Mouse (Mus musculus) fibroblast of lung, adult 2 months (primary cell): Measurements from ENCODE around the gene Rasgef1a.
A peak's percentile ranks its signal among the peaks of the same experiment; 100 is the strongest.

Source experiments
- DNase-seq: peaks from one replicate; pipeline ENCODE4 v3.0.0-alpha.2; 2011; ENCODE audit warnings: low read depth

Gene Rasgef1a

DNA sequence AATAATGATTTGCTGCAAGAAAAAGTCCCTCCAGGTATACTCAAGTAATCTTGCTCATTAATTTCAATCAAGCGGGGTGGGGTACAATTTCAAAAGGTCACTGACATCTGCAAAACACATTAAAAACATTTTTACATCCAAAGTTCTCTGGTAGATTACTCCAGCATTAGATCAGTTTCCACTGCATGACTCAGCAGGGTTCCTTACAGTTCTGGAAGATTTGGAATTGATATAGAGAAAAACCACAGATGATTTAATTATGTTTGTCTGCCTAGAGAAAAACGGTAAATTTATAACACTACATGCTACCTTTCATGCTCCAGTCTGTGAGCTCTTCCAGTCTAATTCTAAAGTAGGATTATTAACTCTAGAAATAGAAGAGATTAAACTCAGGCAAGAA is 118.8 kb downstream of the Rasgef1a start:
- DNase-seq = no peak

GRCm38 (mm10) chr6:118134461-118134860 is 123.2 kb downstream of the Rasgef1a start:
- DNase-seq = no peak

DNA sequence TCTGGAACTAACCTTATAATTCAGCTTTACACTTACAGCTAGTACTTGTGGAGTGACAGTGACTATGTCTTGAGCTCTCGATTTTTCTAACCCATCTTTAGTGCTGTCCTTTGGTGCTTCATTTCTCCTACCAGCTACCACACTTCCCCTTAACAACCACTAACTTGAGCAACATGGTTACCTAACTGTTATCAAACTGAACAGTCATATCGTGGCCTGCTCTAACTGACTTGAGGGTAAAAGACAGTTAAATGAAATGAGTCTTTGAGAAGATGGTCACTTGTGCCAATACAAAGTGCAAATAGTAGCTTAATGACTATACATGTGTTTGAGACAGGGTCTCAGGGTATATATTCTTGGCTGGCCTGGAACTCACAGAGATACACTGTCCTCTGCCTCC is 125.9 kb downstream of the Rasgef1a start:
- DNase-seq = no peak

- peak; percentile 82 for DNase-seq
Observed at GRCm38 (mm10) chr6:118138731-118139709, 127.8 kb downstream of the Rasgef1a start, which contains the start of gene Csgalnact2. Csgalnact2 (minus strand) TSS chr6:118139140.

DNA sequence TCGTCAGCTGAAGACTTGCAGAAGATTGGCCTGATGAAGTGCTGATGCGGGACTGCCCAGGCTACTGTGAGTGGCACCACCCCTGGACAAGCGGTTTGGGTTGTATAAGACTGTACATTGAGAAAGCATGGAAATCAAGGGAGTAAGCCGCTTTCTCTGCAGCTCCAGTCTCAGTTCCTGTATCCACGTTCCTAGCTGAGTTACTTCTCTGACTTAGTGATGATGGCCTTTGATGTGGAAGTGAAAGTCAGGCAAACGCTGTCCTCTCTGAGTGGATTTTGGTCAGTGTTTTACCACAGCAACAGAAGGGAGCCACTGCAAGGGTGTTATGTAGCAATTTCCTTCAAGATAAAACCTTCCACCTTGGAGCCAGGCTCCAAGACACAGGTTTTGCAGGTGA is 129.7 kb downstream of the Rasgef1a start:
- no peak for DNase-seq
